Mouse (Mus musculus): Measurements from ENCODE around the gene Sirpb1b.
"Not testable (repeated sequence)": the region's sequence is repeated elsewhere in the genome, so short reads cannot be mapped to it uniquely, and the experiment has no call there.

- TF ChIP-seq CTCF (IDR thresholded peaks at IDR 0.05; ENCODE audit: control insufficient read depth, insufficient read depth, insufficient replicate concordance, low read depth, low read length); POLR2A (IDR thresholded peaks at IDR 0.05; ENCODE audit: control insufficient read depth, low read depth, low read length): not testable (repeated sequence)
Measured at GRCm38 (mm10) chr3:15474831-15475230, 100.0 kb downstream of the Sirpb1b start.

All from testis, adult 2 months (tissue).